Mouse (Mus musculus) brown adipose tissue, adult 24 weeks (tissue): ENCODE results near the gene AI182371. TPM values are rescaled to one million over a fixed set of nuclear protein-coding genes. Genes with fewer than 3 reads are reported as not detected.

Experiments
- H3K27ac ChIP-seq: fragments of 200-500 bp; replicated peaks from 2 replicates; pipeline ENCODE4 v1.5.1; 2012; ENCODE audit warnings: low read depth, mild to moderate bottlenecking, low read length
- H3K4me1 ChIP-seq: fragments of 200-500 bp; 2 replicates; pipeline ENCODE4 v1.6.1; 2012; ENCODE audit warnings: low read length, mixed read lengths; ENCODE audit not compliant: control insufficient read depth, insufficient read depth, insufficient read length
- H3K4me3 ChIP-seq: fragments of 200-500 bp; 2 replicates; pipeline ENCODE4 v1.5.1; 2012; ENCODE audit warnings: low read depth, mild to moderate bottlenecking, low read length, moderate library complexity; ENCODE audit not compliant: insufficient read depth
- polyA plus RNA-seq: library from polyadenylated mRNA; stranded (reverse); fragments of >200 nt; gene quantifications from 2 replicates; pipeline ENCODE4 v1.2.4, GENCODE M21; 2012; ENCODE audit not compliant: missing spikeins, insufficient read depth, insufficient read length

The AI182371 gene
- polyA plus RNA-seq, 1 experiment, result 0.91 TPM

- no peak overlapping the region for H3K27ac ChIP-seq
- H3K4me1 ChIP-seq, result no peaks in the 10 kb centered on the region
- H3K4me3 ChIP-seq, result no peak overlapping the region
These were observed 2.2 kb upstream of the AI182371 start for GRCm38 (mm10) chr2:35103558-35103957.

- H3K4me1 ChIP-seq, result no peaks in the 10 kb centered on the region
- no peak overlapping the region for H3K4me3 ChIP-seq
- H3K27ac ChIP-seq, result no peak overlapping the region
These were observed 1.4 kb upstream of the AI182371 start for GRCm38 (mm10) chr2:35102777-35103176.

- no peak overlapping the region for H3K27ac ChIP-seq
- H3K4me1 ChIP-seq, result no peaks in the 10 kb centered on the region
- no peak overlapping the region for H3K4me3 ChIP-seq
These were observed 814 bp downstream of the AI182371 start for GRCm38 (mm10) chr2:35100529-35100928.

- H3K4me3 ChIP-seq, result no peak overlapping the region
- no peaks in the 10 kb centered on the region for H3K4me1 ChIP-seq
- H3K27ac ChIP-seq, result no peak overlapping the region
These were observed 13.9 kb downstream of the AI182371 start for GRCm38 (mm10) chr2:35087418-35087817.

GRCm38 (mm10) chr2:35079166-35079565 is 22.2 kb downstream of the AI182371 start:
- Histone ChIP-seq H3K27ac (no peak overlapping the region), H3K4me3 (no peak overlapping the region), H3K4me1 (no peaks in the 10 kb centered on the region)

GRCm38 (mm10) chr2:35074328-35074727 is 27.0 kb downstream of the AI182371 start:
- Histone ChIP-seq H3K27ac (no peak overlapping the region), H3K4me1 (no peaks in the 10 kb centered on the region), H3K4me3 (no peak overlapping the region)

GRCm38 (mm10) chr2:35072547-35072946 is 28.8 kb downstream of the AI182371 start:
- Histone ChIP-seq H3K4me1 (no peaks in the 10 kb centered on the region), H3K27ac (no peak overlapping the region), H3K4me3 (no peak overlapping the region)

GRCm38 (mm10) chr2:35070275-35070674 is 31.1 kb downstream of the AI182371 start:
- H3K4me3 ChIP-seq, result no peak overlapping the region
- no peak overlapping the region for H3K27ac ChIP-seq
- H3K4me1 ChIP-seq, result no peaks in the 10 kb centered on the region

GRCm38 (mm10) chr2:35069124-35069523 is 32.2 kb downstream of the AI182371 start:
- H3K27ac ChIP-seq, result no peak overlapping the region
- no peaks in the 10 kb centered on the region for H3K4me1 ChIP-seq
- H3K4me3 ChIP-seq, result no peak overlapping the region

GRCm38 (mm10) chr2:35067117-35067516 is 34.2 kb downstream of the AI182371 start:
- no peak overlapping the region for H3K27ac ChIP-seq

GRCm38 (mm10) chr2:35066525-35067082 is 34.7 kb downstream of the AI182371 start:
- no peak overlapping the region for H3K4me3 ChIP-seq
- H3K27ac ChIP-seq, result no peak overlapping the region
- no peaks in the 10 kb centered on the region for H3K4me1 ChIP-seq

More at GRCm38 (mm10) chr2:35067117-35067516, 34.2 kb downstream of the AI182371 start:
- H3K4me3 ChIP-seq, result no peak overlapping the region
- H3K4me1 ChIP-seq, result no peaks in the 10 kb centered on the region

GRCm38 (mm10) chr2:35063333-35064030 is 37.9 kb downstream of the AI182371 start:
- Histone ChIP-seq H3K4me3 (no peak overlapping the region), H3K4me1 (no peaks in the 10 kb centered on the region), H3K27ac (no peak overlapping the region)

- H3K4me1 ChIP-seq, result no peaks in the 10 kb centered on the region
- no peak within 1 kb of the TSS for H3K4me3 ChIP-seq
- no peak within 1 kb of the TSS for H3K27ac ChIP-seq
These were observed 40.0 kb downstream of the AI182371 start, which contains the start of gene Hc for GRCm38 (mm10) chr2:35061338-35061737. Hc (minus strand) TSS chr2:35061438.

- H3K27ac ChIP-seq, result no peak overlapping the region
- no peak overlapping the region for H3K4me3 ChIP-seq
- no peaks in the 10 kb centered on the region for H3K4me1 ChIP-seq
These were observed 40.4 kb downstream of the AI182371 start for GRCm38 (mm10) chr2:35060897-35061296.

- H3K27ac ChIP-seq, result no peak overlapping the region
- no peak overlapping the region for H3K4me3 ChIP-seq
- no peaks in the 10 kb centered on the region for H3K4me1 ChIP-seq
These were observed 41.1 kb downstream of the AI182371 start for GRCm38 (mm10) chr2:35060256-35060655.

GRCm38 (mm10) chr2:35058325-35058724 is 43.0 kb downstream of the AI182371 start:
- Histone ChIP-seq H3K27ac (no peak overlapping the region), H3K4me3 (no peak overlapping the region), H3K4me1 (no peaks in the 10 kb centered on the region)
